Mouse (Mus musculus): ENCODE data around the gene Mip.
A peak's percentile ranks its signal among the peaks of the same experiment; 100 is the strongest.
"Not testable (repeated sequence)": the region's sequence is repeated elsewhere in the genome, so short reads cannot be mapped to it uniquely, and the experiment has no call there.

Mip gene

GRCm38 (mm10) chr10:128211390-128212108, 14.1 kb upstream of the Mip start, which contains the start of gene Spryd4:
Spryd4 (minus strand) TSS chr10:128211807.
- DNase-seq (ENCODE audit: low spot score in 2 of 2), result peak; percentile 84 to 94

GRCm38 (mm10) chr10:128212148-128212547, 13.5 kb upstream of the Mip start:
- DNase-seq (ENCODE audit: low spot score in 2 of 2), result no peak

GRCm38 (mm10) chr10:128212871-128213323, 12.7 kb upstream of the Mip start:
- peak; percentile 56 to 82 for DNase-seq (ENCODE audit: low spot score in 2 of 2)

- not testable (repeated sequence) for DNase-seq (ENCODE audit: low spot score in 2 of 2)
These were observed 11.5 kb upstream of the Mip start for GRCm38 (mm10) chr10:128214112-128214511.

GRCm38 (mm10) chr10:128214981-128215380, 10.7 kb upstream of the Mip start:
- no peak for DNase-seq (ENCODE audit: low spot score in 2 of 2)

GRCm38 (mm10) chr10:128218387-128219117, 7.1 kb upstream of the Mip start:
- DNase-seq (ENCODE audit: low spot score in 2 of 2), result no peak

- no peak for DNase-seq (ENCODE audit: low spot score in 2 of 2)
These were observed 3.9 kb upstream of the Mip start for GRCm38 (mm10) chr10:128221533-128222286.

- DNase-seq (ENCODE audit: low spot score in 2 of 2), result no peak
These were observed 574 bp upstream of the Mip start for GRCm38 (mm10) chr10:128225064-128225463.

GRCm38 (mm10) chr10:128227592-128227991, 2.0 kb downstream of the Mip start:
- no peak for DNase-seq (ENCODE audit: low spot score in 2 of 2)

GRCm38 (mm10) chr10:128228009-128228408, 2.4 kb downstream of the Mip start:
- DNase-seq (ENCODE audit: low spot score in 2 of 2), result no peak

GRCm38 (mm10) chr10:128230582-128230981, 4.9 kb downstream of the Mip start:
- DNase-seq (ENCODE audit: low spot score in 2 of 2), result no peak

GRCm38 (mm10) chr10:128231146-128231545, 5.5 kb downstream of the Mip start:
- DNase-seq (ENCODE audit: low spot score in 2 of 2), result no peak

GRCm38 (mm10) chr10:128231697-128232419, 6.2 kb downstream of the Mip start, which contains the start of gene Timeless:
Timeless (plus strand) TSS chr10:128232065.
- DNase-seq (ENCODE audit: low spot score in 2 of 2), result peak; percentile 93 to 99

GRCm38 (mm10) chr10:128232420-128232985, 6.9 kb downstream of the Mip start:
- peak; percentile 60 to 67 for DNase-seq (ENCODE audit: low spot score in 2 of 2)

- no peak for DNase-seq (ENCODE audit: low spot score in 2 of 2)
These were observed 10.7 kb downstream of the Mip start for GRCm38 (mm10) chr10:128236321-128236720.

- DNase-seq (ENCODE audit: low spot score in 2 of 2), result no peak
These were observed 12.3 kb downstream of the Mip start for GRCm38 (mm10) chr10:128237807-128238480.

GRCm38 (mm10) chr10:128239140-128239539, 13.5 kb downstream of the Mip start:
- no peak for DNase-seq (ENCODE audit: low spot score in 2 of 2)

GRCm38 (mm10) chr10:128240131-128240530, 14.5 kb downstream of the Mip start:
- DNase-seq (ENCODE audit: low spot score in 2 of 2), result no peak

GRCm38 (mm10) chr10:128243252-128243651, 17.6 kb downstream of the Mip start:
- DNase-seq (ENCODE audit: low spot score in 2 of 2), result no peak

- no peak for DNase-seq (ENCODE audit: low spot score in 2 of 2)
These were observed 18.5 kb downstream of the Mip start for GRCm38 (mm10) chr10:128244121-128244520.

Measured in spleen, postnatal 10 days (tissue).